Mouse (Mus musculus) layer of hippocampus, adult 2 months (tissue): ENCODE measurements around the gene Arhgef19. TPM values are rescaled to one million over a fixed set of nuclear protein-coding genes. Genes with fewer than 3 reads are reported as not detected.

Experiments
- DNase-seq, 2 experiments: peaks; one replicate each; pipeline ENCODE4 v3.0.0; 2022; ENCODE audit warnings: low spot score in 2 of 2
- H3K27ac ChIP-seq: fragments of 200-600 bp; 2 replicates; pipeline ENCODE4 v1.8.1; 2022
- H3K4me3 ChIP-seq: fragments of 200-600 bp; 2 replicates; pipeline ENCODE4 v1.8.1; 2022; ENCODE audit warnings: mild to moderate bottlenecking
- CTCF ChIP-seq: fragments of 200-600 bp; conservative IDR thresholded peaks from 2 replicates; pipeline ENCODE4 v1.8.1; 2022; ENCODE audit warnings: antibody characterized with exemption, mild to moderate bottlenecking, moderate library complexity
- total RNA-seq, 2 experiments: library from RNA; stranded (reverse); gene quantifications; 2 replicates each; pipeline ENCODE4 v1.2.3; 2021

The Arhgef19 gene
- total RNA-seq, 2 experiments from 2014 or later: 15.5 to 16.2 TPM

DNA sequence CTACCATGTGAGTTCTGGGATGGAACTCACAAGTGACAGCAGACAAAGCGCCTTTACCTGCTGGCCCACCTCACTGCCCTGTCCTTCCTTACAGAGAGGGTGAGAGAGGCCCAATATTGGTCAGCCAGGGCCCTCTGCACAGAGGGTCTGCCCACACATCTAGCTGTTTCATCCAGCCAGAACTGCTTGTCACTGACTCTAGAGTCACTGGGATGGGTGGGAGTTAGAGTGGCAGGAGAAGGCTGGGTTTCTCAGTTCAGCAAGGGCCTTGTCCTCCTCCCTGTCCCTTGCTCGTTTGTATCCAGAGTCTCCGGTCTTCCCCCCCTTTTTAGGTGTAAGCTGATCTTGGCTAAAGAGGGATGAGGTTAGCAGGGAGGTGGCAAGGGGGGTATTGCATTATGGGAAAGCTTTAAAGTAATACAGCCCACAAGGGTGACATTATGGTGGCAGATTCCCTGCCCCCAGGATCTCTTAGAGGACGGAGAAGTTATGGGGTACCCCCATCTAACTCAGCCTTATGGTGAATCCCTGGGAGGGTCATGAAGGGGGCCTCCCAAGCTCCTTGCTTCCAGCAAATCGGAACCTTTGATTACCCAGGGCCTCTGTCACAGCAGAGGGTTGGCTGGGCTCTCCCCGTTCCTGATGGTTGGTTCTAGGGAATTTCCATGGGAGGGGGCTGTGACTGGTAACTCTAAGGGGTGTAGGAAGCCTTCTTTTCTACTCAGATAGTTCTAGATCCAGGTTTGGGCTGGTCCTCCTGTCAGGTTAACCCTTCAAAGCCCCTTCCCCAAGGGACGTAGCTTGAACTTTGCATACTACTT lies 64.3 kb downstream of the Arhgef19 start:
- no peak for TF ChIP-seq CTCF
- DNase-seq: no peak
- Histone ChIP-seq H3K27ac (no peak overlapping the region), H3K4me3 (no peak overlapping the region)

DNA sequence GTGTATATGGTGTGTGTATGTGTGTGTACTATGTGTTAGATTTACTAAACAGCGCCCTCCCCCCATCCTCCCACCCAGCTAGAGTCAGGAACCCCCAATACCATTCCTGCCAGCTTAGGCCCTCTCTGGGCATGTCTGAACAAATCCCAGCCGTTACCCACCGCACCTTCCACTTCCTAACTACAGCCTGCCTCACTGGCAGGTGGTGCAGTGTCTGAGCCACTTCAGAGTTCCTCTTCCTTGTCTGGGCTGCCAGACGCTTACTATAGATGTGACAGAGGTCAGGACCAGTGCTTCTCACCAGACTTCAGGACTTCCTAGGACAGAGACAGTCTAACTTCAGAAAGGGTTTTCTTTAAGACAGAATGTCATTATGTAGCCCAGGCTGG lies 64.9 kb downstream of the Arhgef19 start:
- Histone ChIP-seq H3K4me3 (no peak overlapping the region), H3K27ac (no peak overlapping the region)
- DNase-seq: no peak
- TF ChIP-seq CTCF: no peak

DNA sequence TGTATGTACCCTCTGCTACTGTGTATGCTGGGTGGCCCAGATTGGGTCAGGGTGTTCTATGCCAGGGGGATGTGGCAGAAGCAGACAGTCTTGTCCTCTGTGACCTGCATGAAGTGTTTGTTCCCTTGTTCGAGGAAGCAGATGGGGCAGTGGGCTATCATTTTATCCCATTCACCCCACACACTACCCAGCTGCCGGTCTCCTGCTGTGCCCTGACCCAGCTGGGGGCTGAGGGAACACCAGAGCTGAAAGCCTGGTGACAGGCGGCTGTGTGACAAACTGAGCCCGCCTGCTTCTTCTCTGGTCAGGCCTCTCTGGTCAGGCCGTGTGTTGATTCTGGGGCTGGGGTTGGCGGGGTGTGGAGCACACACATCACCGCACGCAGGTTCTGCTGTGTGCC lies 66.8 kb downstream of the Arhgef19 start:
- DNase-seq: no peak
- Histone ChIP-seq H3K4me3 (no peak overlapping the region), H3K27ac (no peak overlapping the region)
- TF ChIP-seq CTCF: no peak

Other genes with a start within 250 kb of the Arhgef19 start
- 1 to 10 TPM; 4.5 to 6.9 TPM for gene Mfap2, start 229.1 kb upstream of the Arhgef19 start, total RNA-seq
- 10 to 100 TPM; 83.1 to 89.8 TPM for gene Crocc, start 178.9 kb upstream of the Arhgef19 start, total RNA-seq
- 10 to 100 TPM; 41.6 to 42.2 TPM for gene Necap2, start 161.1 kb upstream of the Arhgef19 start, total RNA-seq
- not detected for gene Spata21, start 151.2 kb upstream of the Arhgef19 start, total RNA-seq
- 10 to 100 TPM; 49.7 to 54.3 TPM for gene Szrd1, start 99.7 kb upstream of the Arhgef19 start, total RNA-seq
- 10 to 100 TPM; 21.2 to 22.8 TPM for gene Fbxo42, start 91.6 kb upstream of the Arhgef19 start, total RNA-seq
- 1 to 10 TPM; 2.5 to 5.4 TPM for gene Rsg1, start 25.5 kb upstream of the Arhgef19 start, total RNA-seq
- 1 to 10 TPM in 1 of 2 experiments, under 1 TPM in 1; 0.86 to 1.3 TPM for gene Epha2, start 61.7 kb downstream of the Arhgef19 start, total RNA-seq
- gene Fam131c, start 128.7 kb downstream of the Arhgef19 start, total RNA-seq: 1 to 10 TPM; 2.5 to 2.6 TPM
- gene Clcnka, start 159.2 kb downstream of the Arhgef19 start, total RNA-seq: not detected
- gene Clcnkb, start 176.5 kb downstream of the Arhgef19 start, total RNA-seq: not detected
- under 1 TPM in 1 of 2 experiments, not detected in 1; 0.12 TPM for gene Hspb7, start 181.3 kb downstream of the Arhgef19 start, total RNA-seq
- gene Srarp, start 196.6 kb downstream of the Arhgef19 start, total RNA-seq: 1 to 10 TPM; 4.1 to 5.3 TPM
- gene Zbtb17, start 205.2 kb downstream of the Arhgef19 start, total RNA-seq: 10 to 100 TPM; 33.8 to 34.6 TPM